Mouse (Mus musculus) right cerebral cortex, adult 2 months (tissue): ENCODE data around the gene Bcl11b.

Source experiments
- DNase-seq, 2 experiments: peaks; one replicate each; pipeline ENCODE4 v3.0.0; 2021 to 2022; ENCODE audit warnings: low spot score in 2 of 2

Bcl11b gene

GRCm38 (mm10) chr12:107891449-107891848 lies 112.0 kb downstream of the Bcl11b start:
- no peak for DNase-seq

DNA sequence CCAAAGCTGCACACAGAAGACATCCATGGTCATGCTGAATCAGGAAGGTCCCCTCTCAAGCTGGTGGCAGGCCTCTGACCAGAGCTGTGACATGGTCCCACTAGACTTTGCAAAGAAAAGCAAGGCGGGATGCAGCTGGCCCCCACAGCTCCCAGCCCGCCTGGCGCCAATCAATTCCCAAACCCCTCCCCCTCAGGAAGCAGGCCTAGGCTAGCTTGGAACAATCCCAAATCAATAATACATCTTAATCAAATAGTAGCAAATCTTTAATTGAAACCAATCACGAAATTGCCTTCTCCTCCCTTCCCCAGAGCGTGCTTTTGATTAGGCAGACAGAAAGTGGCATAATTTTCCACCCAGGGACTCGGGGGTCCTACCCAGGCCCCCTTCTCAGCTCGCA lies 113.1 kb downstream of the Bcl11b start:
- no peak for DNase-seq

DNA sequence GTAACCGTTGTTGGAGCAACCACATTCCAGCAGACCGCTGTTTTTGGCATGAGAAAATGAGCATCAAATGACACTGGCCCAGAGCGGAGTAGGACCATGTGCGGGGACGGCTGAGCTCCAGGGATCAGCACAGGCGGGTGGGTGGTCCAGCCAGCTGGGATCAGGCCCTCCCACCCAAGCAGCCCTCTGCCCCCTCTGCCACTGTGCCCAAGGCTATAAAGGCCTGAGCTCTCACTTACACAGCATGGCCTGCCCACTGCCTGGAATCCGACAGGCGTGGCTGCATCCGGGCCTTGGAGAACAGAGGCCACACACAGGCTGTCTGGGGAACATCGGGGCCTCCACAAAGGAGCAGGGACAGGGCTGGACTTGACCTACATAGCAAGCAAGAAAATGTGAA lies 113.6 kb downstream of the Bcl11b start:
- DNase-seq, result no peak

DNA sequence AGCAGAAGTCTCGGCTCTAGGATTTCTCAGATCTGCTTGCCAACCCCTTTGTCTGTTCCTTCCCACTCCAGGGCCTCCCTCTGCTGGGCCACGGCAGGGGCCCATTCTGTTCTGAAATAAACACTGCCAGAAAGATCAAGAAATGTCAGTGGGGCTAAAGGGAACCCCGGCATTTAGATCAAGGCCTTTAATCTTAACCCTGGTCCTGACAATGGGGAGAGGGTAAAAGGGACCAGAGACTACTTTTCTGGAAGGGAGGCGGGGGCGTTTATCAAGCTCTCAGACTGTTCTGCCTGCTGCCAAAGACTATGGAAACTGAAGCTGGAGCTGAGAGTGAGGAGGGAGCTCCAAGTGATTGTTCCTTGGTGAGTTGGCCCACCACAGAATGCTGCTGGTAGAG lies 114.8 kb downstream of the Bcl11b start:
- DNase-seq, result no peak

GRCm38 (mm10) chr12:107888049-107888448 lies 115.4 kb downstream of the Bcl11b start:
- no peak for DNase-seq

GRCm38 (mm10) chr12:107887621-107888020 lies 115.8 kb downstream of the Bcl11b start:
- DNase-seq, result no peak

- DNase-seq, result no peak
Measured at GRCm38 (mm10) chr12:107884330-107885065, 118.9 kb downstream of the Bcl11b start.

- DNase-seq, result no peak
Measured at GRCm38 (mm10) chr12:107881726-107882125, 121.7 kb downstream of the Bcl11b start.

GRCm38 (mm10) chr12:107880748-107881147 lies 122.7 kb downstream of the Bcl11b start:
- DNase-seq, result no peak

DNA sequence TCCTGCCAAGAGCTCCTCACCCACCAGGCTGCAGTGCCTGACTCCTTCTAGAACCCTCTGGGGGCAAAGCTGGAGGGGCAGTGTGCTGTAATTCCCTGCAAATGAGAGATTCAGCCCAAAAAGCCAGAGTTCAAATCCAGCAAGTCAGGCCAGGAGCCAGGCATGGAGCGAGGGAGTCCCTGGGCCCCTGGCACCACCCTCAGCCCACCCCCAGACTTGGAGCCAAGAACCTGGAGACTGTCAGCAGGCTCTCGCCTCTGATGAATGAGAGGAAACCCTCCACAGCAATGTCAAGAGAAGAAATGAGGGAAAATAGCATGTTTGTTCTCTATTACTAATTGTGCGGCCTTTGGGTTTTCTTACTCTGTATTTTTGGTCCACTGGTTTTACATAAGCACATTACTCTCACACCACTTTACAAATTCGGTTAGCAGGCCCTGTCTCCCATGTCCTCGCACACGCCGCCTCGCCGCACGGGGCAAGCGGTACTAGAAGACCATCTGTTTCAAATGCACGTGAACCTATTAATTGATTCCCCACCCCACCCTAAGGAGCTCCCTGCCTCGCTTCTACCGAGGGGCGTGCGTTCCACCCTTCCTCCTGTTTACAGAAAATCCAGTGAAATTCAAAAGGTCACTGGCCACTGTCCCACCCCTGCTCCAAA lies 124.2 kb downstream of the Bcl11b start:
- no peak for DNase-seq

DNA sequence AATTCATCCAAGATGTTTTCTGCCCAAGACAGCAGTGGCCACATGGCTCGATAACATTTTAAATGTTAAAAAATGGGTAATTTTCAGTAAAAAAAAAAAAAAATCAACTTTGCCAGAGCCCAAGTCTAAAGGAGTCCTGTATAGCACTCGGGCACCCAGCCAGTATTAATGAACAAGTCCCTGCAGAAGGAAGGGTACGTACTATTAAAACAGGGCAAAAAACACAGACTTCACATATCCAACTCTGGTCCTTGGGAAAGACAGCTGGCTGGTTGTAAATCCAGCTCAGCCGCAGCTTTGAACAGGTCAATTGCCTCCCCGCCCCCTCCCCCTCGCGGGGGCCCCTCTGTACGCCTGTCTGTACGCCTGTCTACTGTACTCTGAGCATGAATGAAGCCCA lies 127.2 kb downstream of the Bcl11b start:
- no peak for DNase-seq

DNA sequence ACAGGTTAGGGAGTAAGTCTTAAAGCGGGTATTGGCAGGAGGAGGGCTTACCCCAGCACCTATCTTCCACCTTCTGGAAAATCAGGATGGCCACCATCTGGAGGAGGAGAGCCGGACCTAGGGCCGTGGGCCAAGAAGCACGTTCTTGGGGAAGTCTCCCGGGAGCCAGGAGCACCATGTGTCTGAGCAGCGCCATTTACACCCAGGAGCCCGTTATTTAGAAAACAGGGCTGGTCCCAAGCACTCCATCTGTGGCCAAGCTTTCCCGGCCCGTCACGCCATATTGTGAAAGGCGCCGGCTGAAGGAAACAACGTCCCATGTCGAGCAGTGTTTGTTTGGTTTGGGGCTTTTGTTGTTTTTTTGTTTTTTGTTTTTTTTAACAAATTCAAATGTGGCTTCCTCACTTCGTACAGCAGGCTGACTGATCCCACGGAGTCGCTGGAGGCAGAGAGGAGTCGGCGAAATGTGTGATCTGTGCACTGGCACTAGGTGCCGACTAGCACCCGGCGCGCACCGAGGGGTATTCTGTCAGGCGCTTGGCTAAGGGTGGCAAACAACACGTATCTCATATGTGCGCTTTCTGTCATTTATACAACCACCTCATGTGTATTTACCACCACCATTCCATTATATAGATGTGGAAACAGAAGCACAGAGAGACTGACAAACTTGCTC lies 128.8 kb downstream of the Bcl11b start:
- no peak for DNase-seq

- DNase-seq, result no peak
Measured at GRCm38 (mm10) chr12:107869526-107870050, 133.8 kb downstream of the Bcl11b start.

- no peak for DNase-seq
Measured at GRCm38 (mm10) chr12:107868291-107868690, 135.1 kb downstream of the Bcl11b start.
